Mouse (Mus musculus): Measurements from ENCODE around the gene Fbrs. TPM values are rescaled to one million over a fixed set of nuclear protein-coding genes. Genes with fewer than 3 reads are reported as not detected.

Gene Fbrs
- polyA plus RNA-seq, 1 experiment: 122 TPM

DNA sequence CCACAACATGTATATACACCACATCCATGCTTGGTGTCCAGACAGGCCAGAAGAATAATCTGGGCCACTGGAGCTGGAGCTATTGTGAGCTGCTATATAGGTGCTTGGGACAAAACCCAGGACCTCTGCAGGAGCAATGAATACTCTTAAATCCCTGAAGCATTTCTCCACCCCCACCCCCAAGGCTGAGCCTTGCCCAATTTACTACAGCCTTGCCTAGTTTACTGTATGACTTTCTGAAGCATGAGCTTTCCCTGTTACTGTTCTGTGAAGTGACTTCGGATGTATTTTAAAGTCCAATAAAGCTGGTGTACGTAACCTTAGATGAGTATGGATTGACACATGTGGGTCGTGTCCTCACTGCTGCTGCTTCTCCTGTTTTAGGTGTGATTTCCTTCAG is 34.8 kb downstream of the Fbrs start:
- H3K4me1 ChIP-seq (replicated peaks; ENCODE audit: control insufficient read depth, insufficient read depth, low read length): no peaks in the 10 kb centered on the region
- no peaks in the 10 kb centered on the region for H3K27me3 ChIP-seq (ENCODE audit: control insufficient read depth, insufficient read depth, low read length)
- no peak for DNase-seq
- TF ChIP-seq CTCF (IDR thresholded peaks at IDR 0.05; ENCODE audit: borderline replicate concordance, control insufficient read depth, extremely low read depth, insufficient read depth, low read length, poor library complexity) (no peak), POLR2A (IDR thresholded peaks at IDR 0.05; ENCODE audit: control insufficient read depth, extremely low read depth, insufficient read depth, low read length, poor library complexity) (no peak)
- H3K27ac ChIP-seq (ENCODE audit: control insufficient read depth, insufficient read depth, low read length): no peak overlapping the region
- peaks cover 27% of the 10 kb centered on the region for H3K36me3 ChIP-seq (ENCODE audit: control insufficient read depth, insufficient read depth, low read length)
- 86% methylated on average over 3 of the region's 3 CpGs for WGBS
- H3K4me3 ChIP-seq (ENCODE audit: control insufficient read depth, insufficient read depth, low read length): no peak overlapping the region

DNA sequence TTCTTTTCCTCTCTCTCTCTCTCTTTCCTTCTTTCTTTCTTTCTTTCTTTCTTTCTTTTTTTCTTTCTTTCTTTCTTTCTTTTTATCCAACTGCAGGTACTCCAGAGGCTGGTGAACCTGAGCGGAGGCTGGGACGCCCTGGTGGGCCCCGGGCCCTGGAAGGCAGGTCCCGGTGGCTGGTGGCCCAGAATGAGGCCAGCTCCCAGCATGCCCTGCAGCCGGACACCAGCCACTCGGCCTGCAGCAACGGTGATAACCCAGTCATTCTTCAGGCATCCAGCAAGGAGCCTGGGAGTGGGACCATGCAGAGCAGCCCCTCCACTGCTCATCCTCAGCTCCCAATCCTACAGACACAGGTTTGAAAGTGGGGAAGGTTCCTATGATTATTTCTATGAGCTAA is 36.8 kb downstream of the Fbrs start:
- H3K4me1 ChIP-seq (replicated peaks; ENCODE audit: control insufficient read depth, insufficient read depth, low read length): no peaks in the 10 kb centered on the region
- WGBS: 100% methylated on average over 7 of the region's 7 CpGs
- H3K27ac ChIP-seq (ENCODE audit: control insufficient read depth, insufficient read depth, low read length): no peak overlapping the region
- TF ChIP-seq CTCF (IDR thresholded peaks at IDR 0.05; ENCODE audit: borderline replicate concordance, control insufficient read depth, extremely low read depth, insufficient read depth, low read length, poor library complexity): no peak
- TF ChIP-seq POLR2A (IDR thresholded peaks at IDR 0.05; ENCODE audit: control insufficient read depth, extremely low read depth, insufficient read depth, low read length, poor library complexity): no peak
- no peak overlapping the region for H3K4me3 ChIP-seq (ENCODE audit: control insufficient read depth, insufficient read depth, low read length)
- peaks cover 46% of the 10 kb centered on the region for H3K36me3 ChIP-seq (ENCODE audit: control insufficient read depth, insufficient read depth, low read length)
- DNase-seq: no peak
- no peaks in the 10 kb centered on the region for H3K27me3 ChIP-seq (ENCODE audit: control insufficient read depth, insufficient read depth, low read length)

DNA sequence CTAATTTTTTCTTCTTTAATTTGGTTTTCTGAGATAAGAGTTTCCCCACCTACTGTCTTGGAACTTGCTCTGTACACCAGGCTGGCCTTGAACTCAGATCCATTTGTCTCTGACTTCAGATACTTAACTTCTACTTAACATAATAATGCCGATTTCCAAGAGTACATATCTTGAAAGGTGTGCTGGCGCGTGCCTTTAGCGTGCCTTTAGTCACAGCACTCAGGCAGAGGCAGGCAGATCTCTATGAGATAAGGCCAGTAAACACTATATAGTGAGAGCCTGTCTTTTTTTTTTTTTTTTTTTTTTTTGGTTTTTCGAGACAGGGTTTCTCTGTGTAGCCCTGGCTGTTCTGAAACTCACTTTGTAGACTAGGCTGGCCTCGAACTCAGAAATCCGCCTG is 37.3 kb downstream of the Fbrs start:
- Histone ChIP-seq H3K36me3 (ENCODE audit: control insufficient read depth, insufficient read depth, low read length) (peaks cover 51% of the 10 kb centered on the region), H3K4me3 (ENCODE audit: control insufficient read depth, insufficient read depth, low read length) (no peak overlapping the region), H3K27ac (ENCODE audit: control insufficient read depth, insufficient read depth, low read length) (no peak overlapping the region), H3K27me3 (ENCODE audit: control insufficient read depth, insufficient read depth, low read length) (no peaks in the 10 kb centered on the region), H3K4me1 (replicated peaks; ENCODE audit: control insufficient read depth, insufficient read depth, low read length) (no peaks in the 10 kb centered on the region)
- WGBS: 94% methylated on average over 7 of the region's 7 CpGs
- DNase-seq: no peak
- TF ChIP-seq POLR2A (IDR thresholded peaks at IDR 0.05; ENCODE audit: control insufficient read depth, extremely low read depth, insufficient read depth, low read length, poor library complexity): no peak
- no peak for TF ChIP-seq CTCF (IDR thresholded peaks at IDR 0.05; ENCODE audit: borderline replicate concordance, control insufficient read depth, extremely low read depth, insufficient read depth, low read length, poor library complexity)

DNA sequence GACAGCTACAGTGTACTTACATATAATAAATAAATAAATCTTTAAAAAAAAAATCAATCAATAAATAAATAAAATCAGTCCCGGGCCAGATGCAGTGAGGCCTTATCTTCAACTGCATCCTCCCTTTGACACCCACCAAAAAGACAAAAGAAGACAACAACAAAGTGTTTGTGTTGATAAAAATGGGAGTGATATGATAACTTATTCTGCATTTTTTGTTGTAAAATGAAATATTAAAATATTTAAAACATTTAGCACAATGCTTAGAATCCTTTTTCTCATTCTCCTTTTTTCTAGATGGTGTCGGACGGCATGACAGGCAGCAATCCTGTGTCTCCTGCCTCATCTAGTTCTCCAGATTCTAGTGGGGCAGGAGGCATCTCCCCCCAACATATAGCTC is 40.3 kb downstream of the Fbrs start, which contains the start of gene Gm42715:
TSS of gene Gm42715 (plus strand) at position 301 of the 400 bp plus-strand sequence.
- Histone ChIP-seq H3K36me3 (ENCODE audit: control insufficient read depth, insufficient read depth, low read length) (peaks cover 80% of the 10 kb centered on the region), H3K4me3 (ENCODE audit: control insufficient read depth, insufficient read depth, low read length) (no peak within 1 kb of the TSS), H3K27me3 (ENCODE audit: control insufficient read depth, insufficient read depth, low read length) (no peaks in the 10 kb centered on the region), H3K27ac (ENCODE audit: control insufficient read depth, insufficient read depth, low read length) (no peak within 1 kb of the TSS), H3K4me1 (replicated peaks; ENCODE audit: control insufficient read depth, insufficient read depth, low read length) (no peaks in the 10 kb centered on the region)
- DNase-seq: no peak
- 98% methylated on average over 3 of the region's 3 CpGs for WGBS
- TF ChIP-seq CTCF (IDR thresholded peaks at IDR 0.05; ENCODE audit: borderline replicate concordance, control insufficient read depth, extremely low read depth, insufficient read depth, low read length, poor library complexity): no peak
- no peak for TF ChIP-seq POLR2A (IDR thresholded peaks at IDR 0.05; ENCODE audit: control insufficient read depth, extremely low read depth, insufficient read depth, low read length, poor library complexity)

Other genes with a start within 250 kb of the Fbrs start
- gene Zfp553, start 246.1 kb upstream of the Fbrs start, polyA plus RNA-seq (2012; rRNA removed): 30.4 and 31.6 TPM in 2 replicates
- gene Sept1, start 246.1 kb upstream of the Fbrs start, polyA plus RNA-seq (2012; rRNA removed): 1,045 and 1,102 TPM in 2 replicates
- gene Zfp771, start 234.9 kb upstream of the Fbrs start, polyA plus RNA-seq (2012; rRNA removed): 91.3 and 102 TPM in 2 replicates
- gene Dctpp1, start 218.5 kb upstream of the Fbrs start, polyA plus RNA-seq (2012; rRNA removed): 122 and 125 TPM in 2 replicates
- gene Sephs2, start 205.1 kb upstream of the Fbrs start, polyA plus RNA-seq (2012; rRNA removed): 37.2 and 46.3 TPM in 2 replicates
- 353 and 356 TPM in 2 replicates for gene Itgal, start 182.9 kb upstream of the Fbrs start, polyA plus RNA-seq (2012; rRNA removed)
- gene Zfp768, start 133.6 kb upstream of the Fbrs start, polyA plus RNA-seq (2012; rRNA removed): 8.6 and 11.1 TPM in 2 replicates
- gene Zfp747, start 103.1 kb upstream of the Fbrs start, polyA plus RNA-seq (2012; rRNA removed): 14.4 and 15.2 TPM in 2 replicates
- gene 9130019O22Rik, start 92.0 kb upstream of the Fbrs start, polyA plus RNA-seq (2012; rRNA removed): 5.9 and 6.4 TPM in 2 replicates
- 8.4 and 10.2 TPM in 2 replicates for gene E430018J23Rik, start 85.6 kb upstream of the Fbrs start, polyA plus RNA-seq (2012; rRNA removed)
- 9.0 and 10.7 TPM in 2 replicates for gene Zfp764, start 72.4 kb upstream of the Fbrs start, polyA plus RNA-seq (2012; rRNA removed)
- gene Zfp688, start 57.1 kb upstream of the Fbrs start, polyA plus RNA-seq (2012; rRNA removed): 28.0 and 28.7 TPM in 2 replicates
- gene Zfp689, start 30.0 kb upstream of the Fbrs start, polyA plus RNA-seq (2012; rRNA removed): 8.1 and 9.4 TPM in 2 replicates
- gene Prr14, start 19.6 kb upstream of the Fbrs start, polyA plus RNA-seq (2012; rRNA removed): 191 and 212 TPM in 2 replicates
- gene Srcap, start 32.8 kb downstream of the Fbrs start, polyA plus RNA-seq (2012; rRNA removed): 92.3 and 131 TPM in 2 replicates
- 10.4 and 14.1 TPM in 2 replicates for gene Gm42715, start 40.4 kb downstream of the Fbrs start, polyA plus RNA-seq (2012; rRNA removed)
- gene Tmem265, start 82.2 kb downstream of the Fbrs start, polyA plus RNA-seq (2012; rRNA removed): 12.5 and 12.8 TPM in 2 replicates
- 193 and 202 TPM in 2 replicates for gene Phkg2, start 94.1 kb downstream of the Fbrs start, polyA plus RNA-seq (2012; rRNA removed)
- 1.5 and 2.9 TPM in 2 replicates for gene Ccdc189, start 109.4 kb downstream of the Fbrs start, polyA plus RNA-seq (2012; rRNA removed)
- 65.9 and 67.4 TPM in 2 replicates for gene Rnf40, start 109.6 kb downstream of the Fbrs start, polyA plus RNA-seq (2012; rRNA removed)
- gene Zfp629, start 136.6 kb downstream of the Fbrs start, polyA plus RNA-seq (2012; rRNA removed): 27.7 and 33.1 TPM in 2 replicates
- gene Bcl7c, start 229.7 kb downstream of the Fbrs start, polyA plus RNA-seq (2012; rRNA removed): 61.2 and 76.1 TPM in 2 replicates
- gene Ctf1, start 233.5 kb downstream of the Fbrs start, polyA plus RNA-seq (2012; rRNA removed): 15.8 and 16.3 TPM in 2 replicates

Data from thymus, adult 2 months (tissue).